Mouse (Mus musculus) brain, embryonic 14.5 days (tissue): ENCODE data around the gene Akr1e1.

Experiments
- CTCF ChIP-seq: fragments of 200-500 bp; IDR thresholded peaks from 2 replicates; pipeline ENCODE4 v1.5.1; 2012; ENCODE audit warnings: inconsistent platforms, mild to moderate bottlenecking, moderate library complexity, borderline replicate concordance; ENCODE audit not compliant: insufficient read depth, insufficient read length; ENCODE audit errors: extremely low read depth
- POLR2A ChIP-seq: fragments of 200-500 bp; IDR thresholded peaks from 2 replicates; pipeline ENCODE4 v1.6.1; 2012; ENCODE audit warnings: mild to moderate bottlenecking, inconsistent platforms, borderline replicate concordance; ENCODE audit not compliant: poor library complexity, insufficient read depth, insufficient read length, severe bottlenecking; ENCODE audit errors: extremely low read depth

DNA sequence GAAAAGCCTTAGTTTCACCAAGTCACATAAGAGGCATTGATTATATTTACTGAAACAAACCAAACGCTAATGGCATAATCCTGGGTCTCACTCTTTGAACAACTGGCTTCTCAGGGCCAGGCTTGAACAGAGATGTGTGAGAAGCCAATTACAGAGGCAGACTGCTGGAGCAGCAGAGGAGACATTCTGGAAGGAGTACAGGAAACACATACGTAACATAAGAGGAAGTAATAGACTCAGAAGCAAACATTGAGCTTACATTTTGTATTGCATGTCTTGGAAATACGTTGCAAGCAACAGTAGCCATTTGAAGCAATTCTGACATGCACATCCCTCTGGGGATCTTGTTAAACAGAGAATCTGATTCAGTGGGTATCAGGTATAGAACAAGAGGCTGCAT is 41.2 kb upstream of the Akr1e1 start:
- TF ChIP-seq CTCF (no peak), POLR2A (no peak)
